Mouse (Mus musculus) erythroblast, embryonic 14.5 days (primary cell): ENCODE results near the gene Slc25a21. TPM values are rescaled to one million over a fixed set of nuclear protein-coding genes. Genes with fewer than 3 reads are reported as not detected.

Experiments used
- H3K27me3 ChIP-seq: 2 replicates; pipeline ENCODE4 v1.6.1; 2012; ENCODE audit warnings: inconsistent platforms; ENCODE audit not compliant: control insufficient read depth
- H3K36me3 ChIP-seq: 2 replicates; pipeline ENCODE4 v1.6.1; 2012; ENCODE audit warnings: mild to moderate bottlenecking, inconsistent platforms; ENCODE audit not compliant: control insufficient read depth
- H3K4me1 ChIP-seq: 2 replicates; pipeline ENCODE4 v1.6.1; 2012; ENCODE audit warnings: inconsistent platforms; ENCODE audit not compliant: control insufficient read depth
- H3K4me3 ChIP-seq: replicated peaks from 2 replicates; pipeline ENCODE3; 2012; ENCODE audit warnings: moderate library complexity, mild to moderate bottlenecking, inconsistent platforms
- H3K9me3 ChIP-seq: 2 replicates; pipeline ENCODE4 v1.6.1; 2012; ENCODE audit warnings: low read length, inconsistent platforms, mixed read lengths; ENCODE audit not compliant: control insufficient read depth
- GATA1 ChIP-seq: IDR thresholded peaks from 2 replicates; pipeline ENCODE4 v1.6.1; 2012; ENCODE audit warnings: low read length, inconsistent platforms, mixed read lengths
- TAL1 ChIP-seq: IDR thresholded peaks from 3 replicates; pipeline ENCODE4 v1.6.1; 2012; ENCODE audit warnings: low read length, inconsistent platforms, mixed read lengths
- polyA plus RNA-seq: library from polyadenylated mRNA; stranded (reverse); fragments of >175 nt; gene quantifications from 2 replicates; pipeline ENCODE4 v1.2.3, GENCODE M21; 2012

The Slc25a21 gene
- polyA plus RNA-seq, 1 experiment, result 5.0 TPM

DNA sequence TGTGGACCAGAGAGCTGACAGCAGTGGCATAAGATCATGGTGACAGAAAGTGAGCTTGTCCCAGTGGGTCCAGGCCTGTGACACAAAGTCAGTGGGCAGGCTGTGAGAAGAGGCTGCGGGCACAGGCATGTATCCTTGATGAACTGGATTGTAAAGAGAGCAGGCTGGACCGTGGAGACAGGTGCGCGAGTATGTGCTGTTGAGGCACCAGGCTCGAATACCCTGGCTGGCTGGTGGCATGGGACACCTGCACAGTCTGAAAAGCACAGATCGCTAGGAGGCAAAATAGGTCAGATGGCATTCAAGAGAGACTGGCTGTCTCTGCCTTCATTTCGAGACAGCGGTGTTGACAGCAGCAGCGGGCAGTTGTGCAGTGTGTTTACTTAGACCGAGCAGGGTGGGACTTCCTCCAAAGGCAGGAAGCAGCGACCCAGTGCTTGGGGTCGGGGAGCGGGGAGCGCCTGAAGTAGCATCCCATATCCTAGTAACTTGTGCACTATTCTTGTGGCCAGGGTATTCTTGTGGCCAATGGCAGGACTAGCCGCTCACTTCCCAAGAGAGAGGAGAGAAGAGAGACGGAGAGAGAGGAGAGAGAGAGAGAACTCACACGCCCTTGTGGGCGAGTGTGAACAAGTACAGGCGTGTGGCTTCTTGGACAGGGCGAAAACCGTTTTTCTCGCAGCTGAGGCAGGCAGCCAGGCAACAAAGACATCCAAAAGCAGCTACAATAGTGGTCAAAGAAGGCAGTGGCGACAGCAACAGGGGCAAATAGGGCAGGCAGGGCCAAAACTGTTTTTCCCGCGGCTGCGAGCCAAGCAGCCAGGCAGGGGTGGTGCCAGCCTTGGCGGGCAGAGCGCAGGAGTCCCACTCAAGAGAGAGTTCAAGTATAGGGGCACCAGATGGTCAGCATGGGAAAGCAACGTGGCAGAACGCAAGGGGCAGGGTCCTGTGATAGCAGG is 14.4 kb upstream of the Slc25a21 start:
- Histone ChIP-seq H3K27me3 (no peaks in the 10 kb centered on the region), H3K4me3 (peak overlapping the region; percentile 69)

DNA sequence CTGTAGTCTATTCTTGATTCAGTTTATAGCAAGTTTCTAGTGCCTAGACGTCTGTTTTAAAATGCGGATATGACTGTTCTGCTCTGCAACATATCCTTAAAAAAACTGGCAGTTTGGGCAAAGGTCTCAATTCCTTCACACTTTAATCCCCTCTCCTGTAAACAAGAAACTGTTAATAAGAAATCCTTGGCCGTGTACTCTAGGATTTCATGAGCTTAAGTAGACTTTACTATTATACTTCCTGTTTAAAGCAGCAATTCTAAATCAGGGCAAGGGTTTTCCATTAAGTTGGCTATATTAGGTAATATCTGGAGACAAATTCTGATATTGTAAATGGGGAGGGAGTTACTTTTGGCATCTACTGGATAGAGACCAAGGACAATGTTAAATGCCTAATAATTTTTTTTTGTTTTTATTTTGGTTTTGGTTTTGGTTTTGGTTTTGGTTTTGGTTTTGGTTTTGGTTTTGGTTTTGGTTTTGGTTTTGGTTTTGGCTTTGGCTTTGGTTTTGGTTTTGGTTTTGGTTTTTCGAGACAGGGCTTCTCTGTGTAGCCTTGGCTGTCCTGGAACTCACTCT is 7.1 kb upstream of the Slc25a21 start:
- H3K4me1 ChIP-seq, result peaks cover 17% of the 10 kb centered on the region
- no peak for TF ChIP-seq TAL1
- no peak for TF ChIP-seq GATA1
- no peaks in the 10 kb centered on the region for H3K36me3 ChIP-seq
- H3K27me3 ChIP-seq, result no peaks in the 10 kb centered on the region
- no peak overlapping the region for H3K4me3 ChIP-seq
- H3K9me3 ChIP-seq, result no peaks in the 10 kb centered on the region

More for the DNA sequence above, 14.4 kb upstream of the Slc25a21 start:
- Histone ChIP-seq H3K9me3 (no peaks in the 10 kb centered on the region), H3K4me1 (peaks cover 25% of the 10 kb centered on the region), H3K36me3 (no peaks in the 10 kb centered on the region)
- no peak for TF ChIP-seq GATA1
- no peak for TF ChIP-seq TAL1

DNA sequence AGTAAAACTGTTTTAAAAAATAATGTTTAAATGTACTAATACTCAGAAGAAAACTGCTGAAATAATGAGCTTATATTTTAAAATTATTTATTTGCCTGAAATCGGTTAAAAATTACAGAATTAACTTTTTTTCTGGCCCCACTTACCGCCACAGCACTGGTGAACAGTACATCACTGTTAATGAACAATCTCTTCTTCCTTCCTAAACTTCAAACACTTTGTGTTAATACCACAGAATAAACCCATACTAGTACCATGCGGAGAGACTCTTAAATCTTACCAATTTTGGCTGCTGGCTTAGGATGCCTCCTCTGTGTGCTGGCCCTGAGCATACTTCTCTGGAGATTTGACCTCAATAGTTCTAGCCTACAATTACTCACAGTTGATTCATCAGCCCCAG is 4.6 kb upstream of the Slc25a21 start:
- TF ChIP-seq GATA1, result no peak
- TF ChIP-seq TAL1, result no peak
- H3K36me3 ChIP-seq, result peaks cover 3% of the 10 kb centered on the region; the same call in 1 of the 2 replicates
- H3K4me3 ChIP-seq, result no peak overlapping the region
- H3K9me3 ChIP-seq, result no peaks in the 10 kb centered on the region
- H3K4me1 ChIP-seq, result peaks cover 34% of the 10 kb centered on the region
- H3K27me3 ChIP-seq, result no peaks in the 10 kb centered on the region

GRCm38 (mm10) chr12:57199427-57199826 is 2.2 kb upstream of the Slc25a21 start:
- Histone ChIP-seq H3K36me3 (peaks cover 5% of the 10 kb centered on the region; the same call in 1 of the 2 replicates), H3K9me3 (no peaks in the 10 kb centered on the region), H3K27me3 (no peaks in the 10 kb centered on the region), H3K4me1 (peaks cover 41% of the 10 kb centered on the region), H3K4me3 (no peak overlapping the region)
- TF ChIP-seq TAL1 (no peak), GATA1 (no peak)

DNA sequence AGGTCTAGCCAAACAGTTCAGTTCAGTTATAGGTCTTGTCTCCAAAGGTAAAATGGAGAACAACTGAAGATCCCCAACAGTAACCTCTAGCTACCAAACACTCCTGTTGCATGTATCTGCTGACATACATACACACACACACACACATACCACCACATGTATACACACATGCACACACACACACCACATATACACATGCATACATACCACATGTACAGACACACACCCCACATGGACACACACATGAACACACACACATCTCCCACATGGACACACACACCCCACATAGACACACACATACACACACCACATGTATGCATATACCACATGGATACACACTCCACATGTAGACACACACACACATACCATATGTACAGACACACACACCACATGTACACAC is 997 bp upstream of the Slc25a21 start:
- Histone ChIP-seq H3K4me1 (peaks cover 51% of the 10 kb centered on the region), H3K27me3 (no peaks in the 10 kb centered on the region), H3K4me3 (peak overlapping the region; percentile 84), H3K36me3 (peaks cover 11% of the 10 kb centered on the region), H3K9me3 (no peaks in the 10 kb centered on the region)
- no peak for TF ChIP-seq GATA1
- no peak for TF ChIP-seq TAL1

- Histone ChIP-seq H3K36me3 (peaks cover 23% of the 10 kb centered on the region), H3K9me3 (no peaks in the 10 kb centered on the region), H3K4me1 (peaks cover 54% of the 10 kb centered on the region), H3K27me3 (no peaks in the 10 kb centered on the region), H3K4me3 (peak overlapping the region; percentile 84)
- TF ChIP-seq TAL1, result no peak
- peak; percentile 71 for TF ChIP-seq GATA1
Observed at GRCm38 (mm10) chr12:57196608-57197362, 487 bp downstream of the Slc25a21 start.

- peak overlapping the region; percentile 84 for H3K4me3 ChIP-seq
- peaks cover 28% of the 10 kb centered on the region for H3K36me3 ChIP-seq
- H3K27me3 ChIP-seq, result no peaks in the 10 kb centered on the region
- no peak for TF ChIP-seq TAL1
- TF ChIP-seq GATA1, result no peak
- H3K9me3 ChIP-seq, result no peaks in the 10 kb centered on the region
- peaks cover 53% of the 10 kb centered on the region for H3K4me1 ChIP-seq
Observed at GRCm38 (mm10) chr12:57196286-57196607, 1.0 kb downstream of the Slc25a21 start.

DNA sequence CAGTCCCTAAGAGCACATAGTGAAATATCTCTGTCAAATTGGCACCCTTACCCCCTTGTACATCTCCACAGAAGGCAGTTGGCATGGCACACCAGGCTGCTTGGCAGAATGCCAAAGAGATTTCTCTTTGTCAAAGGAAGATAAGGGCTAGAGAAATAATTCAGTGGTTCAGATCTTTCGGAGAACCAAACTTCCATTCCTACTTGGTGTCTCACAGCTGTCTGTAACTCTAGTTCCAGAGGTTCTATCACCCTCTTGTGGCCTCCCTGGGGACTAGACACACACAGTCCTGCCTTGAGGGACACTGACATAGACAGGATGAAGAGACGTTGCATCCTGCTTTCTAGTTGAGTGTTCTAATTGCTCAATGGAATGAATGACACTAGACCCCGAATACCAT is 2.7 kb downstream of the Slc25a21 start:
- Histone ChIP-seq H3K4me3 (peak overlapping the region; percentile 84), H3K36me3 (peaks cover 33% of the 10 kb centered on the region), H3K9me3 (no peaks in the 10 kb centered on the region), H3K27me3 (no peaks in the 10 kb centered on the region), H3K4me1 (peaks cover 49% of the 10 kb centered on the region)
- no peak for TF ChIP-seq GATA1
- no peak for TF ChIP-seq TAL1

DNA sequence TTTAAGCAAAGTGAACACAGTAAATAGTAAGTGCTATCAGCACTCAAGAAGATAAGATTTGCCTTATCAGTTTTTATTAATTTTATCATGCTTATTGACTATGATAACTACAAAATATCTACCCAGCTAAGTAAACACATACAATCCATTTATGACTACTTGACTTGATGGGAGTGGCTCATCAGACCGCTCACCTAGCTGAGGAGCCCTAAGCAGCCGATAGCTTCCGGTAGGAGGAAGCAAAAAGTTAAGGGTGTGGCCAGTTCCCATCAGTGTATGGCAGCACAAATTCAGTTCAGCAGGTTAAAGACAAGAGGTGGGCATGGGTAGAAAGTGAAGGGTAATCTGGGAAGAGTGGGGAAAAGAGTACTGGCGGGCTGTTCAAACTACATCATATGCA is 10.2 kb downstream of the Slc25a21 start:
- peaks cover 22% of the 10 kb centered on the region for H3K36me3 ChIP-seq
- no peak for TF ChIP-seq TAL1
- TF ChIP-seq GATA1, result no peak; the same call in 1 of the 2 replicates
- H3K27me3 ChIP-seq, result no peaks in the 10 kb centered on the region
- H3K9me3 ChIP-seq, result no peaks in the 10 kb centered on the region
- peaks cover 50% of the 10 kb centered on the region for H3K4me1 ChIP-seq
- H3K4me3 ChIP-seq, result no peak overlapping the region
